7 mouse cellular contexts compared by ENCODE assay signal in genomic region chr9:71447573-71447972, GRCm38 (mm10). TPM values are rescaled to one million over a fixed set of nuclear protein-coding genes. Genes with fewer than 3 reads are reported as not detected.
DNase-seq lines count a peak whose midpoint lies in the region; ATAC-seq and TF ChIP-seq lines count a peak whose summit lies in the region.

No protein-coding gene starts in this region.

- peak; percentile 27; the same call in 1 of the 2 replicates for ATAC-seq in heart, postnatal 0 days (ENCODE audit: insufficient read depth, low read depth)

- peak; percentile 74 for DNase-seq in 3T3-L1 (ENCODE audit: low read depth, low spot score)
- DNase-seq in cerebellum, postnatal 4 days (ENCODE audit: low spot score in 2 of 2): peak; percentile 43 to 61
- DNase-seq in heart, postnatal 0 days (ENCODE audit: low spot score): peak; percentile 68
- peak; percentile 50 for DNase-seq in layer of hippocampus, adult 9-10 months (ENCODE audit: low spot score)
- DNase-seq in lung, postnatal 36 days: peak; percentile 75
- DNase-seq in yolk sac, embryonic 10.5 days (ENCODE audit: low spot score): peak; percentile 24

- no peak overlapping the region for H3K4me2 ChIP-seq in heart, postnatal 0 days (ENCODE audit: low read depth, low read length)

- 0 out of 2 replicates have a peak, but pooled peaks cover 2% of the 10 kb centered on the region for H3K27me3 ChIP-seq in E14TG2a.4 (ENCODE audit: insufficient read depth, low read length)
- no peaks in the 10 kb centered on the region for H3K27me3 ChIP-seq in heart, postnatal 0 days (ENCODE audit: control insufficient read depth, insufficient read depth, low read length)

- H3K4me1 ChIP-seq in E14TG2a.4 (replicated peaks; ENCODE audit: low read depth, low read length): peaks cover 11% of the 10 kb centered on the region
- H3K4me1 ChIP-seq in heart, postnatal 0 days (ENCODE audit: control insufficient read depth, insufficient read depth): no peaks in the 10 kb centered on the region

- H3K27ac ChIP-seq in heart, postnatal 0 days (ENCODE audit: low read depth): no peak overlapping the region

- WGBS in heart, postnatal 0 days: 27% methylated on average over 4 of the region's 4 CpGs

- no peak overlapping the region for H3K9ac ChIP-seq in heart, postnatal 0 days (replicated peaks; ENCODE audit: low read depth, low read length)

- no peak overlapping the region for H3K4me3 ChIP-seq in E14TG2a.4 (replicated peaks; ENCODE audit: low read length)
- no peak overlapping the region for H3K4me3 ChIP-seq in heart, postnatal 0 days (ENCODE audit: low read depth, low read length)

- peak; percentile 84 for TF ChIP-seq CTCF in E14TG2a.4 (conservative IDR thresholded peaks at IDR 0.05; ENCODE audit: low read length)
- TF ChIP-seq CTCF in heart, postnatal 0 days (IDR thresholded peaks at IDR 0.05; ENCODE audit: low read depth): peak; percentile 80

- H3K9me3 ChIP-seq in E14TG2a.4 (ENCODE audit: low read length): no peaks in the 10 kb centered on the region
- H3K9me3 ChIP-seq in heart, postnatal 0 days (replicated peaks; ENCODE audit: control insufficient read depth, low read length): no peaks in the 10 kb centered on the region

- H3K36me3 ChIP-seq in E14TG2a.4 (ENCODE audit: insufficient read depth, low read length): no peaks in the 10 kb centered on the region
- no peaks in the 10 kb centered on the region for H3K36me3 ChIP-seq in heart, postnatal 0 days (replicated peaks; ENCODE audit: control insufficient read depth, insufficient read depth, low read length)

- TF ChIP-seq EP300 in heart, postnatal 0 days (IDR thresholded peaks at IDR 0.05; ENCODE audit: low read depth): no peak

RNA-seq across cellular contexts. Expression of gene Polr2m, which starts 38.2 kb away (rescaled TPM):
- 186 and 197 TPM in 2 replicates for total RNA-seq in heart, postnatal 0 days (2014; rRNA removed; ENCODE audit: low replicate concordance)
- polyA plus RNA-seq in heart, postnatal 0 days (2015; fragmentation: Nextera tagmentation; extraction: Ambion mirVana): 243 and 249 TPM in 2 replicates

Comparison
In these comparisons a context has a peak if more than half of its experiments do, and no peak if none do; other contexts are left out.
1. DNase-seq: peak in every context shown above with its lines; median percentile 75 in lung, postnatal 36 days; 74 in 3T3-L1; 68 in heart, postnatal 0 days; 52 in cerebellum, postnatal 4 days; 50 in layer of hippocampus, adult 9-10 months; 24 in yolk sac, embryonic 10.5 days.